In genomic region chr2:84731206-84731605, GRCm38 (mm10) we compare ENCODE assay signal across 13 mouse cellular contexts. TPM values are rescaled to one million over a fixed set of nuclear protein-coding genes. Genes with fewer than 3 reads are reported as not detected.
"Had no signal": no experiment of that assay in that cellular context is flagged by ENCODE, and none has a peak within 500 bp of the region (broad histone marks: within the 10 kb centered on the region; RNA-seq: fewer than 3 reads in every experiment).

No protein-coding gene starts in this region.

- H3K36me3 ChIP-seq: limb, embryonic 12.5 days; midbrain, embryonic 12.5 days; neural tube, embryonic 13.5 days had no signal

- H3K4me2 ChIP-seq: limb, embryonic 12.5 days; midbrain, embryonic 12.5 days; neural tube, embryonic 13.5 days had no signal

- H3K9me3 ChIP-seq: limb, embryonic 12.5 days; midbrain, embryonic 12.5 days; neural tube, embryonic 13.5 days had no signal

- DNase-seq: layer of hippocampus, adult 9-11 months; lung, adult 18-20 months; retina, postnatal 1 day; right cerebral cortex, postnatal 4 days; spleen, adult 18-20 months; thymus, adult 18-20 months; thymus, postnatal 14 days had no signal

- ATAC-seq: intestine, embryonic 16.5 days; midbrain, embryonic 16.5 days had no signal

- H3K9ac ChIP-seq: limb, embryonic 12.5 days; midbrain, embryonic 12.5 days; neural tube, embryonic 13.5 days had no signal

- H3K4me3 ChIP-seq: limb, embryonic 12.5 days; midbrain, embryonic 12.5 days; neural tube, embryonic 13.5 days had no signal

- H3K27me3 ChIP-seq: limb, embryonic 12.5 days; midbrain, embryonic 12.5 days; neural tube, embryonic 13.5 days had no signal

- H3K27ac ChIP-seq: limb, embryonic 12.5 days; midbrain, embryonic 12.5 days; neural tube, embryonic 13.5 days had no signal

RNA-seq across cellular contexts. Expression of gene Serping1, which starts 44.0 kb away (rescaled TPM):
- total RNA-seq: megakaryocyte-erythroid progenitor cell, adult 5-6 weeks had no signal
